Mouse (Mus musculus): ENCODE data around the gene Tsen34.

DNA sequence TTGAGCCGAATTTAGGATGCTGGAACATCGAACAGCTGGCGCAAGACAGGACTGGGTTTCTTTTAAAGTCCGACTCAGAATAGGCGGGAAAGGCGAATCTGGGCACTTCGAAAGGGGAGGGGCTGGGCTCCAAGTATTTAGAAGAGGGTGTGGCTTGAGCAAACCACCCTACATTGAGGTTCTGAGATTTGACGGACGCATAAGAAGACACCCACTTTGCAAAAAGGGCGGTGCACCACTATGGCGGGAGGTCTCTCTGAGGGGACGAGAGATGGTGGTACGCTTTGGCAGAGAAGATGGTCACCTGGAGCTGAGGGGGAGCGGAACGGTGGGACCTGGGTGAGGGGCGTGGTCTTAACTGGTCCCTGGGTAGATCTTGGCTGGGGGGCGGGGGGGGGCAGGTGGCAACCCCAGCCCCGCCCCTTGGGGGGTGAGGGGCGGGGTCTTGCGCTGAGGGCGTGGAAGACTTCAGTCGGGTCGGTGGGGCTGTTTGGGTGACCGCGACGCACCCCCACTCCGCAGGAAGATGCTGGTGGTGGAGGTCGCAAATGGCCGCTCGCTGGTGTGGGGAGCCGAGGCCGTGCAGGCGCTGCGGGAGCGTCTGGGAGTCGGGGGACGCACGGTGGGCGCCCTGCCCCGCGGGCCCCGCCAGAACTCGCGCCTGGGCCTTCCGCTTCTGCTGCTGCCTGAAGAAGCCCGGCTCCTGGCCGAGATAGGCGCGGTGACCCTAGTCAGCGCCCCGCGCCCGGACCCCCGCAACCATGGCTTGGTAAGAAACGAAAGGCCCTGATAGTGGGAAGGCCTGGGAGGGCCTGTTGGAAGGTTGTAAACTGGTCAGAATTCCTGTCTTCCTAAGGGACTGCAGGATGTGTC is 1.6 kb downstream of the Tsen34 start:
- TF ChIP-seq CTCF (IDR thresholded peaks at IDR 0.05; ENCODE audit: low read depth) (no peak), EP300 (IDR thresholded peaks at IDR 0.05; ENCODE audit: low read depth) (no peak)
